In genomic region chr6:119431751-119432324, GRCm38 (mm10) we compare ENCODE assay signal across 23 mouse cellular contexts. TPM values are rescaled to one million over a fixed set of nuclear protein-coding genes. Genes with fewer than 3 reads are reported as not detected.
A peak's percentile ranks its signal among the peaks of the same experiment; 100 is the strongest.
DNase-seq lines count a peak whose midpoint lies in the region; ATAC-seq lines count a peak whose summit lies in the region.
"Had no signal": no experiment of that assay in that cellular context is flagged by ENCODE, and none has a peak within 500 bp of the region (broad histone marks: within the 10 kb centered on the region; RNA-seq: fewer than 3 reads in every experiment).

No protein-coding gene starts in this region.

- H3K4me3 ChIP-seq in heart, embryonic 15.5 days, result no peak overlapping the region
- H3K4me3 ChIP-seq in kidney, embryonic 15.5 days (replicated peaks), result no peak overlapping the region
- H3K4me3 ChIP-seq: embryonic facial prominence, embryonic 15.5 days; forebrain, embryonic 12.5 days; left cerebral cortex, adult 2 months; limb, embryonic 10.5 days; megakaryocyte, embryonic 14.5 days; neural tube, embryonic 15.5 days had no signal

- no peak overlapping the region for H3K4me2 ChIP-seq in heart, embryonic 15.5 days
- H3K4me2 ChIP-seq in kidney, embryonic 15.5 days, result no peak overlapping the region
- H3K4me2 ChIP-seq: embryonic facial prominence, embryonic 15.5 days; forebrain, embryonic 12.5 days; neural tube, embryonic 15.5 days had no signal

- WGBS in heart, embryonic 15.5 days, result 57% methylated on average over 6 of the region's 6 CpGs
- 67% methylated on average over 6 of the region's 6 CpGs for WGBS in kidney, embryonic 15.5 days

- no peak for ATAC-seq in heart, embryonic 15.5 days (replicated peaks; ENCODE audit: insufficient number of reproducible peaks, insufficient read depth, low FRiP score, low read depth)
- peak; percentile 57 for ATAC-seq in kidney, embryonic 15.5 days (replicated peaks; ENCODE audit: low FRiP score)
- ATAC-seq: hindbrain, embryonic 16.5 days; intestine, postnatal 0 days; liver, postnatal 0 days; midbrain, embryonic 16.5 days had no signal

- H3K9me3 ChIP-seq in heart, embryonic 15.5 days (replicated peaks), result no peaks in the 10 kb centered on the region
- H3K9me3 ChIP-seq in kidney, embryonic 15.5 days (replicated peaks), result no peaks in the 10 kb centered on the region
- H3K9me3 ChIP-seq: embryonic facial prominence, embryonic 15.5 days; G1E; limb, embryonic 10.5 days; megakaryocyte, embryonic 14.5 days; neural tube, embryonic 15.5 days had no signal

- H3K4me1 ChIP-seq in heart, embryonic 15.5 days (replicated peaks), result 0 out of 2 replicates have a peak, but pooled peaks cover 3% of the 10 kb centered on the region
- H3K4me1 ChIP-seq in kidney, embryonic 15.5 days, result peaks cover 5% of the 10 kb centered on the region; the same call in 1 of the 2 replicates
- H3K4me1 ChIP-seq: embryonic facial prominence, embryonic 15.5 days; forebrain, embryonic 12.5 days; limb, embryonic 10.5 days; megakaryocyte, embryonic 14.5 days; neural tube, embryonic 15.5 days had no signal

- no peaks in the 10 kb centered on the region for H3K27me3 ChIP-seq in heart, embryonic 15.5 days
- no peaks in the 10 kb centered on the region for H3K27me3 ChIP-seq in kidney, embryonic 15.5 days
- H3K27me3 ChIP-seq: embryonic facial prominence, embryonic 15.5 days; forebrain, embryonic 12.5 days; neural tube, embryonic 15.5 days had no signal

- no peak overlapping the region for H3K9ac ChIP-seq in heart, embryonic 15.5 days
- H3K9ac ChIP-seq in kidney, embryonic 15.5 days, result no peak overlapping the region
- H3K9ac ChIP-seq: embryonic facial prominence, embryonic 15.5 days; forebrain, embryonic 12.5 days; liver, postnatal 0 days; neural tube, embryonic 15.5 days had no signal

- no peak for DNase-seq in heart, adult 18-20 months
- DNase-seq in Muller cell, postnatal 12 days (ENCODE audit: inconsistent ontology term), result peak; percentile 82
- DNase-seq in lung, postnatal 25 days (ENCODE audit: low spot score), result peak; percentile 61
- no peak for DNase-seq in retina, embryonic 14.5 days (ENCODE audit: low spot score)
- DNase-seq in thymus, postnatal 25 days, result no peak
- DNase-seq: cerebellum, adult 18-20 months; cerebellum, postnatal 36 days; heart, adult 11 months; liver, postnatal 0 days; right cerebral cortex, postnatal 14 days; thymus, adult 18-20 months had no signal

- H3K36me3 ChIP-seq in heart, embryonic 15.5 days, result no peaks in the 10 kb centered on the region
- H3K36me3 ChIP-seq in kidney, embryonic 15.5 days, result 0 out of 2 replicates have a peak, but pooled peaks cover 4% of the 10 kb centered on the region
- H3K36me3 ChIP-seq: embryonic facial prominence, embryonic 15.5 days; G1E; neural tube, embryonic 15.5 days had no signal

- H3K27ac ChIP-seq in heart, embryonic 15.5 days, result 0 out of 2 replicates have a peak overlapping the region, but pooled peaks have one; percentile 22
- H3K27ac ChIP-seq in kidney, embryonic 15.5 days, result peak overlapping the region; percentile 61
- H3K27ac ChIP-seq: embryonic facial prominence, embryonic 15.5 days; forebrain, embryonic 12.5 days; left cerebral cortex, adult 2 months; limb, embryonic 10.5 days; neural tube, embryonic 15.5 days had no signal

RNA-seq across cellular contexts. Expression of gene Adipor2, which starts 14.3 kb away (rescaled TPM):
- 31.2 and 33.9 TPM in 2 replicates for polyA plus RNA-seq in heart, embryonic 15.5 days (2015; fragmentation: Nextera tagmentation; extraction: Ambion mirVana)
- total RNA-seq in heart, adult 18-20 months (2021), result 10 to 100 TPM; 71.4 to 86.5 TPM
- 42.3 and 45.0 TPM in 2 replicates for polyA plus RNA-seq in kidney, embryonic 15.5 days (2015; fragmentation: Nextera tagmentation; extraction: Ambion mirVana)

RNA-seq across cellular contexts. Expression of gene Fbxl14, which starts 47.6 kb away (rescaled TPM):
- 2.7 and 3.1 TPM in 2 replicates for polyA plus RNA-seq in heart, embryonic 15.5 days (2015; fragmentation: Nextera tagmentation; extraction: Ambion mirVana)
- total RNA-seq in heart, adult 18-20 months (2021), result 10 to 100 TPM; 15.0 to 15.6 TPM
- 5.0 and 6.1 TPM in 2 replicates for polyA plus RNA-seq in kidney, embryonic 15.5 days (2015; fragmentation: Nextera tagmentation; extraction: Ambion mirVana)

Comparison
In these comparisons a context has a peak if more than half of its experiments do, and no peak if none do; other contexts are left out.
1. DNase-seq: peak in Muller cell, postnatal 12 days (single experiment) and lung, postnatal 25 days (single experiment); none in heart, adult 18-20 months (0 of 2), retina, embryonic 14.5 days (single experiment) and thymus, postnatal 25 days (single experiment).